Mouse (Mus musculus): ENCODE results near the gene Rrp12. TPM values are rescaled to one million over a fixed set of nuclear protein-coding genes. Genes with fewer than 3 reads are reported as not detected.
A peak's percentile ranks its signal among the peaks of the same experiment; 100 is the strongest.

Gene Rrp12
- total RNA-seq, 2 experiments from 2014 or later = 17.0 to 20.7 TPM

DNA sequence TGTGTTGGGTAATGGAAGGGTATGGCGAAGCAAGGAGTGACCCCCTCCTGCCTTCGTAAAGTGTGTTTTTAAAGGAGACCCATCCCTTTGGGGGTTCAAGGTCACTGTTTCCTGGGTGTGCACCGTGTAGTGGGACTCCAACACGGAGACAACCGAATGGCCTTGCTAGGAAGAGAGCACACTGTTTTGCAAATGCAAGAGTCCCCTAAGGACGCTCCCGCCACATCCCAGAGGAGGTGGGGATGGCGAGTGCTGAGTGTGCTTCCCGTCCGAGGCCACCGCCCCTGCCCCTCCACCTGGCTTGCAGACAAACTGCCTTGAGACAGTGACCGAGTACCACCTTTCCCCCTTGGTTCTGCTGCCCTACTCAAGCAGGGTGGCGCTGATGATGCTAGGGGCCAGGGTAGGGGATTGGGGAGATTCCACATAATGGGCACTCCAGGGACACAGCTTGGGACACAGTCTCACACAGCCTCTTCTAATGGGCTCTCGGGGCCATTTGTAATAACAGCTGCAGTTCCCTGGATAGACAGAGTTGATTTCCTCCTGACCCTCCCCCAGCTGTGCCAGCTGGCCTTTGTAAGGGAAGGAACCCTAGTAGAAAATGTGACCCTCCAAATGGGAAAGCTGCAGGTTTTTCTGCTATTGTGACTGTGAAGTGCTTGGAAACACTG lies 64.1 kb downstream of the Rrp12 start:
- DNase-seq (ENCODE audit: low spot score in 2 of 2) = peak in 1 of 2 experiments; percentile 21

DNA sequence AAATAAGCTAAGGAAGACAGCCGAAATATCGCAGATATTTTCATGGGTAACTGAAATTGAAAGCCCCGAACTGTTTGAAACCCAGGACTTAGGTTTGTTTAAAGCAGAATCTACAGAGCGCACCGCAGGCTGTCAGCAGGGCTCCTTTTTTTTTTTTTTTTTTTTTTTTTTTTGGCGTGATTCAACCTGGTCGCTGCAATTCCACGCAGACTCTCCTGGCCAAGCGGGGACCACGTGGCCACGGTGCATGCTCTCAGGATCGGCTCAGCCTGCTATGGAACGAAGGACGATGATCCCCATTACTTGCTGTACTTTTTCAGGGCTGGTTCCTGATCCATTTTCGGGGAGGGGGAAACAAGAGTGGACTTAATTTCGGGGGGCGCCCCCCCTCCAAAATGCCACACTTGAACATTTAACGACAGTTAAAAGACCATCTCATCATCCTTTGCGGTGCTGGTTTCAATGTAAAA lies 64.8 kb downstream of the Rrp12 start:
- peak; percentile 35 to 37 for DNase-seq (ENCODE audit: low spot score in 2 of 2)

DNA sequence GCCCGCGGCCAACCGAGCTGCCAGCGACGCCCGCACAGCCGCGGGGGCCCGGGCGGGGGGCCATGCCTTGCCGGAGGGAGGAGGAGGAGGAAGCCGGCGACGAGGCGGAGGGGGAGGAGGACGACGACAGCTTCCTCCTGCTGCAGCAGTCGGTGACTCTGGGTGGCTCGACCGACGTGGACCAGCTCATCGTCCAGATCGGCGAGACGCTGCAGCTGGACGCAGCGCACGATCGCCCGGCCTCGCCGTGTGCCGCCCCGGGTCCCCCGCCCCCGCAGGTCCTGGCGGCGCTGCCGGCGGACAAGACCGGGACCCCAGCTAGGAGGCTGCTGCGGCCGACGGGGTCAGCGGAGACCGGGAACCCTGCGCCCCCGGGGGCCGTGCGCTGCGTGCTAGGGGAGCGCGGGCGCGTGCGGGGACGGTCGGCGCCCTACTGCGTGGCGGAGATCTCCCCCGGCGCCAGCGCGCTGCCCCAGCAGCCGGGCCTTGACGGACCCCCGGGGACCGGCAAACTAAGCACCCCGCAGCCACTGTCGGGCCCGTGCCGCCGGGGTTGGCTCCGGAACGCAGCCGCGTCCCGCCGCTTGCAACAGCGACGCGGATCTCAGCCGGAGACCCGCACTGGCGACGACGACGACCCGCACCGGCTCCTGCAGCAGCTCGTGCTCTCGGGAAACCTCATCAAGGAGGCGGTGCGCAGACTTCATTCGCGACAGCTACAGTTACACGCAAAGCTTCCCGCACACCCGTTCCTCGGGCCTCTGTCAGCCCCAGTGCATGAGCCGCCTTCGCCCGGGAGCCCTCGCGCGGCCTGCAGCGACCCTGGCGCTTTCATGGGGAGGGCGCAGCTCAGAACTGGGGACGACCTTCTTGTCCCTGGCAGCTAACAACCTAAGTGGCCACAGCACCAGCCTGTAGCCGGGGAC lies 65.6 kb downstream of the Rrp12 start:
- peak; percentile 33 to 53 for DNase-seq (ENCODE audit: low spot score in 2 of 2)

DNA sequence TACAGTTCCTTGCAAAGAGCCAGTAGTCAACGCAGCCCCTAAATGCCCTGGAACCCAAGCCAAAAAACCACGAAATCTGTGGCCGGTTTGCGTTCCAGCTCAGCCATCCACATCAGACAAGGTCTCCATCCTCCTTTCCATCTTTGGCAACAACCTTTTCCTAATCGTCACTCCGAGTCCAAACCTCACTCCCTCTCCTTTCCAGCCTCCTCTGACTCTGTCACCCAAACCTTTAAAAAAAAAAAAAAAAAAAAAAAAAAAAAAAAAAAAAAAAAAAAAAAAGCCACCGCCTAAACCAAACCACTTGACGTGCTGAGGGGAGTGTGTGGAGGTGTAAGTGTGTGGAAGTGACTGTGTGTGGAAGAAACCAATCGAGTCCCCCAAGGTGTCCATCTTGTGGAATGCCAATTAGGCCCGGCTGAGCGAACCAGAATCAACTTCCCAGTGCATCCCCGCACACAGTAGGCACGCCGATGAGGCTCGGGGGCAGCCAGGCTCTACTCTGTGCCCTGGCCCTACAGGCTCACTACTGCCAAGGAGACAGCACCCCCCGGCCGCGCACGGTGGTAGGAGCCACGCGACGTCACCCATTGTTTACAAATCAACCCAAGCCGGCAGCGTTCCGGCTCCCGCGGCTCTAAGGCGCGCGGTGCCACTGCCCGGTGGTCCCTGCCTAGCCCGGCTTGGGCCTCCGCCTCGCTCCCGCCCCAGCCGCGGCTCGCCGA lies 66.4 kb downstream of the Rrp12 start, which contains the start of gene Frat1:
Gene Frat1 (plus strand): TSS at position 590 of the 725 bp plus-strand sequence.
- peak; percentile 84 to 88 for DNase-seq (ENCODE audit: low spot score in 2 of 2)

DNA sequence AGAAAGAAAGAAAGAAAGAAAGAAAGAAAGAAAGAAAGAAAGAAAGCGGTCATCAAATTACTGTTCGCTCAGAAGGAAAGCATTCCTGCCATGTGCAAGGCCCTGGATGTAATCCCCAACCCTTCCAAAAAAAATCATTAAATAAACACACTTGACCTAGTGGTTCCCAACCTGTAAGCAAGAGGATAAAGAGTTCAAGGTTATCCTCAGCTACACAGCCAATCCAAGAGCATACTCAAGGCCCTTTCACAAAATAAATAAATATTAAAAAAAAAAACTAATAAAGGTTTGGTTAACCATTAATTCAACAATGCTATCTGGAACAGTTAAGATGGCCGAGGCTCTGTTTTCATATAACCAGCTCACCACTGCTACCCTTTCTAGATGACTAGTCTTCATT lies 67.0 kb downstream of the Rrp12 start:
- DNase-seq (ENCODE audit: low spot score in 2 of 2) = no peak

DNA sequence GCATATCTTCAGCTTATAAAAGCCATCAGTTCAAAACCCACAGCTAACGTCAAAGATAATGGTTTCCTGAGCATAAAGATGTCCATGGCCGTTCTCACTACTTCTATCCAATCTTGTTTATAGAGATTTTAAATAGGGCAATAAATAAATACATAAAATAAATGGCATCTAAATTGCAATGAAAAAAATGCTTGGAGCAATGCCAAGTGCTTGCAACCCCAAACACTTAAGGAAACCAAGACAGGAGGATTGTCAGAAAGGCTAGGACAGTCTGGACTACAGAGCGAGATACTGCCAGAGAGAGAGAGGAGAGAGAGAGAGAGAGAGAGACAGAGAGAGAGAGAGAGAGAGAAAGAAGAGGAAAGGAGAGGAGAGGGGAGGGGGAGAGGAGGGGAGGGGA lies 69.4 kb downstream of the Rrp12 start:
- DNase-seq (ENCODE audit: low spot score in 2 of 2) = no peak

DNA sequence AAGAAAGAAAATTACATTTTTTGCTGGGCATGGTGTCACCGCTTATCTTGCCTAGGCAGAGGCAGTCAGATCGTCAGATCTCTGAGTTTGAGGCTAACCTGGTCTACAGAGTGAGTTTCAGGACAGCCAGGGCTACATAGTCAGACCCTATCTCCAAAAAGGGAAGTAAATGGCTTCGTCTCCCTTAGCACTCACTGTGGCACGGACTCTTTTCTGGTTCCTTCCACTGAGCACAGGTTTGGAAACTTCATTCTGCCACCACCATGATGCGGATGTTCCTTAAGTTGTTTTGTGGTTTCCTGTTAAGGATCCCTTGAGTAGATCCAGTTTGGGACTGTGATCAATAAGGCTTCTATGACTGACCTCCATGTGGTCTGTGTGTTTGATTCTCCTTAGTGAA lies 71.0 kb downstream of the Rrp12 start:
- DNase-seq (ENCODE audit: low spot score in 2 of 2) = no peak

DNA sequence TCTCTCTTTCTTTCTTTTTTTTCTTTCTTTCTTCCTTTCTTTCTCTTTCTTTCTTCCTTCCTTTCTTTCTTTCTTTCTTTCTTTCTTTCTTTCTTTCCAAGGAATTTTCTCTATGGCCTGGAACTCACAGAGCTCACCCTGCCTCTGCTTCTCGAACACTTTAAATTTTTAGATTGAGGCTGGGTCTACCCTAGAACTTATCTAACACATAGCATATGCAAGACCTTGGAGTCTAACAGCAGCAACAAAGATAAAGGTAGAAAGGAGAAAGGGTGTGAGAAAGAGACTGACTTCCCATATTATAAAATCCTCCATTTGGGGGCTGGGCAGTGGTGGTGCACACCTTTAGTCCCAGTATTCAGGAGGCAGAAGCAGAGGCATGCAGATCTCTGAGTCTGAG lies 73.4 kb downstream of the Rrp12 start:
- no peak for DNase-seq (ENCODE audit: low spot score in 2 of 2)

DNA sequence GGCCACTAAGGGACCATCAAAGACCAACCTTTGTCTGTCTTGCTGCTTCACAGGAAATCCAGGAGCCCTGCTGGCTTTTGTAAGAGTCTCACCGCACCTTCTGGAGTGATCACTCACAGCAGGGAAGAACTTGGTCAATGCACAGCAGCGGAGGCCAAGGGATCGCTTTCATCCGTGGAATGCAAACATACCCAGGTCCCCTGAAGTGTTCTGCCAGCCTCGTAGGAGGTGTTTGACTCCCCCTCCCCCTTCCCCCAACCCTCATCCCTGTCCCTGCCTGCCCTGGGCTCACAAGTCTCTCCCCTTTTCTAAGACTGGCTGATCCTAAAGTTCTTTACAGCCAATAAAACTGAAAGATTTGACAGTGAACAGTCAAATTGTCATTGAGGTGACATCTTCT lies 74.5 kb downstream of the Rrp12 start:
- DNase-seq (ENCODE audit: low spot score in 2 of 2) = no peak

DNA sequence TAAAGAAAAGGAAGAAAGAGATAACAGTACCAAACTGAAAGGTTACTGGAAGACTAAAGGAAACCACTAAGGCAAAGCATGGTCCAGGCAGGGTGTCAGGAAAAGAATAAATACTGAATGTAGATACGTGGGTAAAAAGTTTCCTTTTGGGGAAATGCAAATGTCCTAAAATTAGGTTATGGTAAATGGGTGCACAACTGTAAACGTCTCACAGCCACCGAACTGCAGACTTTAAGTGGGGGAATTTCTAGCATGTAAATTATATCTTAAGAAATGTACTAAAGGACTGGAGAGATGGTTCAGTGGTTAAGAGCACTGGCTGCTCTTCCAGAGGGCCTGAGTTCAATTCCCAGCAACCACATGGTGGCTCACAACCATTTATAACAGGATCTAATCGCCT lies 77.2 kb downstream of the Rrp12 start:
- DNase-seq (ENCODE audit: low spot score in 2 of 2) = no peak

DNA sequence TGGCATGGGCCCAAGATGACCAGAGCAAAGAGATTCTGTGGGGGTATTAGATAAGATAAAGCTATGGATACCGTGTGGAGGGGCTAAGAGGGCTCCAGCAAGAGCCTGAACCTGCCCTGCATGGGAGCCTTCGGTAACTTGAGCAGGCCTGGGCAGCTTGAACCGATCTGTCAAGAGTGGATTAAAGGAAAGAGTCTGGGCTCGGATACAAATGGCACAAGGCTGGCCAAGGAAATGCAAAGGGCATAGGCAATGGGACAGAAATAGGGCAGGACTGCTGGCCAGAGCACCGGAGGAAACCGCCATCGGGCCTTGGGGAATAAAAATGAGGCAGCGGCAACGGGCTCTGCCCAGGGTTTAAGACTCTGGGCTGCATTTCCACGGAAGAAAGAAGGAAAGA lies 78.6 kb downstream of the Rrp12 start:
- DNase-seq (ENCODE audit: low spot score in 2 of 2) = no peak

DNA sequence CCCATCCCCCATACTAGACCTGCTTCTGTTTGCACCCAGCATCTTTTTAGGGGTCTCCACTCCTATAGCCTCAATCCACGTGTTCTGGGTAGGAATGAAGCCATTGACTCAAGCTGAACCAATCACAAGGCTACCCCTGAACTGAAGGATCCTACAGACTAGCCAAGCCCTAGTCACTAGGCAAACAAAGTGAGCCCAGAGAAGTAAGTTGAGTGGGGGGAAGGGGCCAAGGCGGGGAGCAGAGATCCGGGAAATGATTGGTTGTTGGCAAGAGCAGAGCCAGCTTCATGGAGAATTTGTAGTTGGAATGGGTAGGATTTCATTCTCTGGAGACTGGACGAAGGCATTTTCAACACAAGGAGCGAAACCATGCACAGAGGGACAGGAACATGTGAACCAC lies 79.1 kb downstream of the Rrp12 start:
- no peak for DNase-seq (ENCODE audit: low spot score in 2 of 2)

DNA sequence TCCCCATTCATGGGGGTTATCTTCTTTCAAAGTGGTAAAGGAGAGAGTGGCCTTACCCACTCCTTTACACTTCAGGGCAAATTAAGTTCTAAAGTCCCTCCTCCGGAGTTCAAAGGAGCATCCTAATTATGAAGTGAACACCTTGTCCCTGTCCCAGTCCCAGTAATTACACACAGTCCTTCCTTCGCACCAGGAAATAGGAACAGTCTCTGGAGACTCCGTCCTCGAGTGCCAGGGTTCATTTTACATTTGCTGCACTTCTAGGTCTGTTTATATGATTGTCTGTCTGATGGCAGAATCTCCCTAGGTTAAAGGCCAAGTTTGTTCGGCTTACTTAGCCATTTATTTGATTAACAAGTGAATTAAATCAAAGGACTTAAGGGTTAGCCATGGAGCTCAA lies 79.6 kb downstream of the Rrp12 start:
- DNase-seq (ENCODE audit: low spot score in 2 of 2) = no peak

DNA sequence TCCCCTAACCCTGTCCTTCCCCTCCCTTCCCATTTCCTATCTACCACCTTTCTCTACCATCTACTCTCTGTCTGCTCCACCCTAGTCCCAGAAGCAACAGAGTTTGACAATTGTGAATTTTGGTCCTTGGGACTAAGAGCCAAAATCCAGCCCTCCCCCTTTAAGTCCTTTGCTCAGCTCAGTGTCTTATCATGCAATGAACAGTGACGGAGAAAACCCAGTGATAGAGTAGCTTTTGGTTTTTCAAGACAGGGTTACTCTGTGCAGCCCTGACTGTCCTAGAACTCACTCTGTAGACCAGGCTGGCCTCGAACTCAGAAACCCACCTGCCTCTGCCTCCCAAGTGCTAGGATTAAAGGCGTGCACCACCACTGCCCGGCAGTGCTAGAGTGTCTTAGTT lies 82.6 kb downstream of the Rrp12 start:
- no peak for DNase-seq (ENCODE audit: low spot score in 2 of 2)

Other genes with a start within 250 kb of the Rrp12 start
- gene Slit1, start 152.5 kb downstream of the Rrp12 start, total RNA-seq (2021) = 1 to 10 TPM; 3.5 to 8.0 TPM
- gene Arhgap19, start 94.1 kb downstream of the Rrp12 start, total RNA-seq (2021) = 1 to 10 TPM; 4.2 to 4.8 TPM
- gene Frat1, start 66.2 kb downstream of the Rrp12 start, total RNA-seq (2021) = 1 to 10 TPM; 4.1 to 4.9 TPM
- 1 to 10 TPM; 1.4 to 3.4 TPM for gene Frat2, start 48.0 kb downstream of the Rrp12 start, total RNA-seq (2021)
- gene Pgam1, start 15.8 kb upstream of the Rrp12 start, total RNA-seq (2021) = 100 to 1,000 TPM; 774 to 926 TPM
- 10 to 100 TPM; 25.8 to 26.8 TPM for gene Exosc1, start 37.2 kb upstream of the Rrp12 start, total RNA-seq (2021)
- 10 to 100 TPM; 26.3 to 29.6 TPM for gene Zdhhc16, start 37.3 kb upstream of the Rrp12 start, total RNA-seq (2021)
- gene Mms19, start 85.0 kb upstream of the Rrp12 start, total RNA-seq (2021) = 10 to 100 TPM; 17.3 to 22.1 TPM
- 10 to 100 TPM; 16.4 to 17.4 TPM for gene Ubtd1, start 85.6 kb upstream of the Rrp12 start, total RNA-seq (2021)
- under 1 TPM; 0.64 to 0.76 TPM for gene Ankrd2, start 139.8 kb upstream of the Rrp12 start, total RNA-seq (2021)
- gene Hoga1, start 149.4 kb upstream of the Rrp12 start, total RNA-seq (2021) = 1 to 10 TPM; 4.2 to 6.5 TPM
- under 1 TPM; 0.35 to 0.36 TPM for gene 4933411K16Rik, start 156.1 kb upstream of the Rrp12 start, total RNA-seq (2021)
- 1 to 10 TPM; 8.9 to 9.5 TPM for gene Morn4, start 190.2 kb upstream of the Rrp12 start, total RNA-seq (2021)
- gene Pi4k2a, start 194.3 kb upstream of the Rrp12 start, total RNA-seq (2021) = 10 to 100 TPM; 70.0 to 95.0 TPM
- gene Avpi1, start 232.9 kb upstream of the Rrp12 start, total RNA-seq (2021) = 100 to 1,000 TPM in 1 of 2 experiments, 10 to 100 TPM in 1; 81.8 to 108 TPM

Measured in adrenal gland, adult 18-20 months (tissue).